Mouse (Mus musculus) ES-Bruce4 (cell line): ENCODE measurements at regions not wholly inside any gene's neighbourhood (a gene's known extent, or its start where the extent isn't known, plus 50 kb on each side); places are given as distances from the start of the nearest gene placed in this dataset.
"Not testable (repeated sequence)": the region's sequence is repeated elsewhere in the genome, so short reads cannot be mapped to it uniquely, and the experiment has no call there.

Source experiments
- H3K27ac ChIP-seq: 2 replicates; pipeline ENCODE4 v1.5.1; 2012; ENCODE audit warnings: low read length, inconsistent platforms; ENCODE audit not compliant: insufficient read depth
- H3K27me3 ChIP-seq: 2 replicates; pipeline ENCODE4 v1.6.1; 2012; ENCODE audit warnings: mild to moderate bottlenecking, low read length, inconsistent platforms; ENCODE audit not compliant: control insufficient read depth, poor library complexity, insufficient read depth, severe bottlenecking
- H3K36me3 ChIP-seq: 2 replicates; pipeline ENCODE4 v1.6.1; 2012; ENCODE audit warnings: inconsistent platforms, mild to moderate bottlenecking, low read length, moderate library complexity; ENCODE audit not compliant: control insufficient read depth, poor library complexity, insufficient read depth, severe bottlenecking
- H3K4me1 ChIP-seq: one replicate; pipeline ENCODE4 v1.8.1; 2011; ENCODE audit warnings: low read length; ENCODE audit not compliant: control insufficient read depth, insufficient read depth
- H3K4me3 ChIP-seq: 2 replicates; pipeline ENCODE4 v1.5.1; 2011; ENCODE audit warnings: low read depth, mild to moderate bottlenecking, low read length
- H3K9ac ChIP-seq: 2 replicates; pipeline ENCODE4 v1.6.1; 2012; ENCODE audit warnings: low read depth, mild to moderate bottlenecking, inconsistent platforms; ENCODE audit not compliant: poor library complexity, severe bottlenecking
- H3K9me3 ChIP-seq: replicated peaks from 2 replicates; pipeline ENCODE4 v1.6.1; 2012; ENCODE audit warnings: mild to moderate bottlenecking, low read length, inconsistent platforms; ENCODE audit not compliant: control insufficient read depth, poor library complexity, insufficient read depth, severe bottlenecking
- CTCF ChIP-seq: IDR thresholded peaks from one replicate; pipeline ENCODE4 v1.8.1; 2011; ENCODE audit warnings: low read depth, low read length
- EP300 ChIP-seq: IDR thresholded peaks from 2 replicates; pipeline ENCODE4 v1.6.1; 2011; ENCODE audit warnings: low read depth, low read length; ENCODE audit not compliant: insufficient read depth
- POLR2A ChIP-seq: IDR thresholded peaks from one replicate; pipeline ENCODE4 v1.8.1; 2011; ENCODE audit warnings: low read length; ENCODE audit not compliant: insufficient read depth

GRCm38 (mm10) chr10:38704762-38705130, 116.8 kb downstream of the Rfpl4b start:
- H3K27me3 ChIP-seq, H3K9me3 ChIP-seq, H3K36me3 ChIP-seq, H3K9ac ChIP-seq, H3K27ac ChIP-seq, H3K4me3 ChIP-seq, H3K4me1 ChIP-seq: not testable (repeated sequence)

- Histone ChIP-seq H3K36me3 (no peaks in the 10 kb centered on the region), H3K27ac (no peak overlapping the region), H3K9me3 (no peaks in the 10 kb centered on the region), H3K27me3 (no peaks in the 10 kb centered on the region), H3K4me1 (no peaks in the 10 kb centered on the region), H3K4me3 (no peak overlapping the region), H3K9ac (no peak overlapping the region)
- TF ChIP-seq POLR2A (no peak), EP300 (no peak), CTCF (no peak)
Observed at GRCm38 (mm10) chr10:38703954-38704761, 117.4 kb downstream of the Rfpl4b start.

GRCm38 (mm10) chr10:38677453-38677852, 144.1 kb downstream of the Rfpl4b start:
- H3K9me3 ChIP-seq: peaks cover 5% of the 10 kb centered on the region
- TF ChIP-seq POLR2A: no peak
- no peak for TF ChIP-seq EP300
- no peak for TF ChIP-seq CTCF
- H3K9ac ChIP-seq: no peak overlapping the region
- no peaks in the 10 kb centered on the region for H3K4me1 ChIP-seq
- no peaks in the 10 kb centered on the region for H3K36me3 ChIP-seq
- H3K27ac ChIP-seq: no peak overlapping the region
- no peaks in the 10 kb centered on the region for H3K27me3 ChIP-seq
- no peak overlapping the region for H3K4me3 ChIP-seq

- TF ChIP-seq CTCF: no peak
- TF ChIP-seq EP300: no peak
- no peak for TF ChIP-seq POLR2A
Observed at GRCm38 (mm10) chr10:38668610-38669009, 153.0 kb downstream of the Rfpl4b start.

GRCm38 (mm10) chr10:38667841-38668240, 153.7 kb downstream of the Rfpl4b start:
- no peaks in the 10 kb centered on the region for H3K9me3 ChIP-seq
- H3K36me3 ChIP-seq: no peaks in the 10 kb centered on the region
- no peak overlapping the region for H3K4me3 ChIP-seq
- H3K9ac ChIP-seq: no peak overlapping the region
- no peak for TF ChIP-seq CTCF
- no peak for TF ChIP-seq POLR2A
- H3K27ac ChIP-seq: no peak overlapping the region
- H3K27me3 ChIP-seq: no peaks in the 10 kb centered on the region
- H3K4me1 ChIP-seq: no peaks in the 10 kb centered on the region

More at GRCm38 (mm10) chr10:38668610-38669009, 153.0 kb downstream of the Rfpl4b start:
- Histone ChIP-seq H3K4me1 (no peaks in the 10 kb centered on the region), H3K36me3 (no peaks in the 10 kb centered on the region), H3K27ac (no peak overlapping the region), H3K27me3 (no peaks in the 10 kb centered on the region), H3K4me3 (no peak overlapping the region), H3K9me3 (no peaks in the 10 kb centered on the region), H3K9ac (no peak overlapping the region)

DNA sequence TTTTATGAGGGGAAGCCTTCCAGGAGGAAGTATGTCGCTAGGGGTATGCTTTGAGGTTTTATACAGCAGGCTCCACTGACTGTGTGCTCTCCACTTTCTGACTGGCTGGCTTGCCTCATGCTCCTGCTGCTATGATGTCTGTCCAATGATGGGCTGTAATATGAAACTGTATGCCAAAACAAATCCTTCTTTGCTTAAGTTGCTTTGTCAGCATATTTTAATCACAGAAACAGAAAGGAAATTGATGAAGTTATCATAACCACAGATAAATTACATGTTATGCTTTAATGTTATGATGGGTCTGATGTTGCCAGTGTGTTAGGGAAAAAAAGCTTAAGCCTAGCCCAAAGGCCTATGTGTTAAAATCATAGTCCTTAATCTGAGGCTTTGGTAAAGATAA, 185.9 kb downstream of the Rfpl4b start:
- H3K27ac ChIP-seq: no peak overlapping the region
- no peaks in the 10 kb centered on the region for H3K36me3 ChIP-seq
- H3K4me1 ChIP-seq: no peaks in the 10 kb centered on the region
- H3K9ac ChIP-seq: no peak overlapping the region
- H3K9me3 ChIP-seq: no peaks in the 10 kb centered on the region
- TF ChIP-seq CTCF (no peak), EP300 (no peak), POLR2A (no peak)
- H3K27me3 ChIP-seq: no peaks in the 10 kb centered on the region
- no peak overlapping the region for H3K4me3 ChIP-seq
